Mouse (Mus musculus) erythroblast, embryonic 14.5 days (primary cell): ENCODE measurements around the gene Fcrlb.

Source experiments
- GATA1 ChIP-seq: IDR thresholded peaks from 2 replicates; pipeline ENCODE4 v1.6.1; 2012; ENCODE audit warnings: low read length, inconsistent platforms, mixed read lengths
- TAL1 ChIP-seq: IDR thresholded peaks from 3 replicates; pipeline ENCODE4 v1.6.1; 2012; ENCODE audit warnings: low read length, inconsistent platforms, mixed read lengths

DNA sequence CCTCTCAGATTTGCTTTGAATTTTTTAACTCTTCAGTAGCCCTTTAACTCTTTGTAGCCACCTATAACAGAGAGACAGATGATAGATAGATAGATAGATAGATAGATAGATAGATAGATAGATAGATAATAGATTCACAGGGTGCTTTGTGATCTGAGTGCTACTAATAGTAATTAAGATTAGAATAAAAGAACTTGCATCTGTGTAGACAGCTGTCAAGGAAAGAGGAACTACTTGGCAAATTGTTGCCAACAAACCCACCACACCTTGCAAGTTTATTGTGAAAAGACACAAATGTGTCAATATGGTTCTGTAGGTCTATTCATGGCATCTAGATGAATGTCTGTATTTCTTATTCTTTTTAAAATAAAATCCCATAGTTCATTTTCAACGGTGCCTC is 21.2 kb upstream of the Fcrlb start:
- TF ChIP-seq GATA1 (no peak), TAL1 (no peak)
